Mouse (Mus musculus) small intestine, adult 2 months (tissue): Measurements from ENCODE around the gene Vps18. TPM values are rescaled to one million over a fixed set of nuclear protein-coding genes. Genes with fewer than 3 reads are reported as not detected.

Experiments
- H3K27ac ChIP-seq: fragments of 200-500 bp; 2 replicates; pipeline ENCODE4 v1.5.1; 2012; ENCODE audit warnings: low read depth, low read length, control low read depth, inconsistent platforms; ENCODE audit not compliant: insufficient read depth
- H3K27me3 ChIP-seq: fragments of 200-500 bp; 2 replicates; pipeline ENCODE4 v1.6.1; 2012; ENCODE audit warnings: mild to moderate bottlenecking, moderate library complexity, low read length, inconsistent platforms; ENCODE audit not compliant: control insufficient read depth, insufficient read depth
- H3K36me3 ChIP-seq: fragments of 200-500 bp; 2 replicates; pipeline ENCODE4 v1.6.1; 2012; ENCODE audit warnings: mild to moderate bottlenecking, low read length, control low read depth, inconsistent platforms; ENCODE audit not compliant: control insufficient read depth, insufficient read depth
- H3K4me1 ChIP-seq: fragments of 200-500 bp; 2 replicates; pipeline ENCODE4 v1.6.1; 2012; ENCODE audit warnings: low read length, inconsistent platforms, mixed read lengths; ENCODE audit not compliant: control insufficient read depth, insufficient read depth, insufficient read length
- H3K4me3 ChIP-seq: fragments of 200-500 bp; 2 replicates; pipeline ENCODE4 v1.5.1; 2012; ENCODE audit warnings: low read depth, mild to moderate bottlenecking, control low read depth, inconsistent platforms, low read length, moderate library complexity
- CTCF ChIP-seq: fragments of 200-500 bp; IDR thresholded peaks from 2 replicates; pipeline ENCODE4 v1.5.1; 2012; ENCODE audit warnings: low read depth, mild to moderate bottlenecking, control low read depth, inconsistent platforms, low read length, moderate library complexity, mixed read lengths; ENCODE audit not compliant: insufficient replicate concordance, insufficient read length; ENCODE audit errors: extremely low read depth
- POLR2A ChIP-seq: fragments of 200-500 bp; IDR thresholded peaks from 2 replicates; pipeline ENCODE4 v1.6.1; 2012; ENCODE audit warnings: low read depth, mild to moderate bottlenecking, control low read depth, inconsistent platforms, low read length, moderate library complexity
- WGBS: fragments of 180-500 bp; shearing (Covaris S2); methylation state at CpG from one replicate; pipeline ENCODE4 v1.1.7; 2018; 5-methylcytosine and 5-hydroxymethylcytosine counted together
- polyA plus RNA-seq: library from polyadenylated mRNA; depleted of rRNA; stranded (reverse); fragments of >200 nt; gene quantifications from 2 replicates; pipeline ENCODE4 v1.2.3, GENCODE M21; 2012; rRNA removed

Gene Vps18
- polyA plus RNA-seq = 11.3 and 22.9 TPM in 2 replicates

- peaks cover 7% of the 10 kb centered on the region; the same call in 1 of the 2 replicates for H3K4me1 ChIP-seq
- H3K4me3 ChIP-seq = peak within 1 kb of the TSS; percentile 79
- TF ChIP-seq CTCF (peak; percentile 99), POLR2A (peak; percentile 59; the same call in 1 of the 2 replicates)
- WGBS = 1% methylated on average over 31 of the region's 31 CpGs
- H3K27ac ChIP-seq = peak within 1 kb of the TSS; percentile 80
- peaks cover 28% of the 10 kb centered on the region for H3K36me3 ChIP-seq
- no peaks in the 10 kb centered on the region for H3K27me3 ChIP-seq
Measured at GRCm38 (mm10) chr2:119288270-119288882, at the start of gene Vps18. Gene Vps18 (plus strand): TSS chr2:119288740.

GRCm38 (mm10) chr2:119240075-119240818 lies 48.3 kb upstream of the Vps18 start:
- peak overlapping the region; percentile 83 for H3K4me3 ChIP-seq
- 16% methylated on average over 4 of the region's 4 CpGs for WGBS
- H3K27me3 ChIP-seq = no peaks in the 10 kb centered on the region
- H3K4me1 ChIP-seq = peaks cover 22% of the 10 kb centered on the region
- H3K36me3 ChIP-seq = peaks cover 39% of the 10 kb centered on the region
- TF ChIP-seq POLR2A = peak; percentile 86; the same call in 1 of the 2 replicates
- no peak for TF ChIP-seq CTCF
- peak overlapping the region; percentile 96 for H3K27ac ChIP-seq

- WGBS = 51% methylated on average over 4 of the region's 4 CpGs
- Histone ChIP-seq H3K27me3 (no peaks in the 10 kb centered on the region), H3K4me3 (peak overlapping the region; percentile 49), H3K27ac (peak overlapping the region; percentile 87), H3K36me3 (peaks cover 44% of the 10 kb centered on the region), H3K4me1 (peaks cover 20% of the 10 kb centered on the region)
- TF ChIP-seq POLR2A (no peak), CTCF (no peak)
Measured at GRCm38 (mm10) chr2:119240819-119241186, 47.7 kb upstream of the Vps18 start.

- no peak; the same call in 1 of the 2 replicates for TF ChIP-seq POLR2A
- no peak for TF ChIP-seq CTCF
- H3K4me1 ChIP-seq = peaks cover 20% of the 10 kb centered on the region
- WGBS = 21% methylated on average over 9 of the region's 9 CpGs
- H3K4me3 ChIP-seq = peak overlapping the region; percentile 34
- H3K27ac ChIP-seq = peak overlapping the region; percentile 87
- peaks cover 61% of the 10 kb centered on the region for H3K36me3 ChIP-seq
- no peaks in the 10 kb centered on the region for H3K27me3 ChIP-seq
Measured at GRCm38 (mm10) chr2:119242548-119242947, 46.0 kb upstream of the Vps18 start.

DNA sequence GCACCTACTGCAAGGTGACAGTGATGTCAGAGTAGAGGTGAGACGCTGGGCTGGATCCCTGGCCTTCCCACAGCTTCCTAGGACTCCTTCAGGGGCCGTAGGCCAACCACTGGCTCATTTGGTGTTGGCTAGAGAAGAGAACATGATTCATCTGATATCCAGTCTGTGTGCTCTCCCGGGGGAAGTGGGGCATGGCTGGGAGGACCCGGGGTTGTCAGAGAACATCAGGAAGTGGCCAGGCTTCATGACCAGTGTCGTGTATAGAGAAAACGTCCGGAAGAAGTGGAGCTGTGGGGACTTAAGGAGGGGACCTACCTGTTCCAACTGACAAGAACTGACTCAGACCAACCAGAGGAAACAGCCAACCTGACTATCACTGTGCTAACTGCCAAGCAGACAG lies 43.3 kb upstream of the Vps18 start:
- Histone ChIP-seq H3K36me3 (peaks cover 76% of the 10 kb centered on the region), H3K4me1 (peaks cover 22% of the 10 kb centered on the region), H3K4me3 (no peak overlapping the region), H3K27ac (no peak overlapping the region), H3K27me3 (no peaks in the 10 kb centered on the region)
- WGBS = 77% methylated on average over 7 of the region's 7 CpGs
- TF ChIP-seq CTCF (no peak), POLR2A (no peak)

GRCm38 (mm10) chr2:119247904-119248303 lies 40.6 kb upstream of the Vps18 start:
- WGBS = 83% methylated on average over 9 of the region's 9 CpGs
- no peak overlapping the region for H3K4me3 ChIP-seq
- peaks cover 62% of the 10 kb centered on the region for H3K36me3 ChIP-seq
- peaks cover 20% of the 10 kb centered on the region for H3K4me1 ChIP-seq
- no peaks in the 10 kb centered on the region for H3K27me3 ChIP-seq
- TF ChIP-seq CTCF (no peak), POLR2A (no peak)
- no peak overlapping the region for H3K27ac ChIP-seq

- Histone ChIP-seq H3K4me3 (no peak overlapping the region), H3K36me3 (peaks cover 49% of the 10 kb centered on the region), H3K27me3 (no peaks in the 10 kb centered on the region), H3K27ac (peak overlapping the region; percentile 36; the same call in 1 of the 2 replicates), H3K4me1 (peaks cover 11% of the 10 kb centered on the region; the same call in 1 of the 2 replicates)
- TF ChIP-seq CTCF (no peak), POLR2A (no peak)
- WGBS = 24% methylated on average over 4 of the region's 4 CpGs
Measured at GRCm38 (mm10) chr2:119249592-119250061, 38.9 kb upstream of the Vps18 start.
